8 mouse cellular contexts compared by ENCODE assay signal in genomic region chr9:102726811-102727210, GRCm38 (mm10). TPM values are rescaled to one million over a fixed set of nuclear protein-coding genes. Genes with fewer than 3 reads are reported as not detected.
DNase-seq lines count a peak whose midpoint lies in the region; ATAC-seq and TF ChIP-seq lines count a peak whose summit lies in the region.

No protein-coding gene starts in this region.

- DNase-seq in gastrocnemius, adult 2 months: peak; percentile 30
- no peak for DNase-seq in gastrocnemius, postnatal 36 days
- DNase-seq in Muller cell, postnatal 12 days (ENCODE audit: inconsistent ontology term): peak; percentile 25
- no peak for DNase-seq in intestine, embryonic 14.5 days (ENCODE audit: low spot score)
- DNase-seq in midbrain, embryonic 11.5 days (ENCODE audit: low spot score, missing footprints): no peak
- no peak for DNase-seq in frontal cortex, postnatal 25 days (ENCODE audit: low spot score in 2 of 2)
- DNase-seq in thymus, adult 18-20 months: no peak
- no peak for DNase-seq in right cerebral cortex, postnatal 36 days (ENCODE audit: low spot score in 2 of 2)

- WGBS in intestine, embryonic 14.5 days: 52% methylated on average over 3 of the region's 3 CpGs
- WGBS in midbrain, embryonic 11.5 days: 64% methylated on average over 3 of the region's 3 CpGs

- intact Hi-C loops in gastrocnemius, adult 2 months (cut with DNase I): loop anchor here (2.0 kb wide), 1 partner anchor 52 kb away; no protein-coding TSS in a partner anchor
- intact Hi-C loops in gastrocnemius, postnatal 36 days (cut with DNase I): loop anchor here (1.0 kb wide), 1 partner anchor 51 kb away; no protein-coding TSS in a partner anchor

- H3K36me3 ChIP-seq in intestine, embryonic 14.5 days (ENCODE audit: control insufficient read depth, insufficient read depth, low read length): peaks cover 95% of the 10 kb centered on the region
- H3K36me3 ChIP-seq in midbrain, embryonic 11.5 days (ENCODE audit: control insufficient read depth, insufficient read depth, low read length): peaks cover 70% of the 10 kb centered on the region

- H3K9ac ChIP-seq in intestine, embryonic 14.5 days (ENCODE audit: low read length): peak overlapping the region; percentile 15; the same call in 1 of the 2 replicates
- no peak overlapping the region for H3K9ac ChIP-seq in midbrain, embryonic 11.5 days (ENCODE audit: low read length)

- peak overlapping the region; percentile 36 for H3K4me2 ChIP-seq in intestine, embryonic 14.5 days (ENCODE audit: low read length)
- H3K4me2 ChIP-seq in midbrain, embryonic 11.5 days: no peak overlapping the region

- no peak for TF ChIP-seq CTCF in gastrocnemius, adult 2 months (IDR thresholded peaks at IDR 0.05)

- H3K4me3 ChIP-seq in gastrocnemius, adult 2 months: peak overlapping the region; percentile 99
- no peak overlapping the region for H3K4me3 ChIP-seq in intestine, embryonic 14.5 days (ENCODE audit: low read depth, low read length)
- H3K4me3 ChIP-seq in midbrain, embryonic 11.5 days (ENCODE audit: low read depth, low read length): no peak overlapping the region

- H3K9me3 ChIP-seq in intestine, embryonic 14.5 days (ENCODE audit: control insufficient read depth, low read length): no peaks in the 10 kb centered on the region
- H3K9me3 ChIP-seq in midbrain, embryonic 11.5 days (ENCODE audit: control insufficient read depth, low read length): no peaks in the 10 kb centered on the region

- no peaks in the 10 kb centered on the region for H3K27me3 ChIP-seq in intestine, embryonic 14.5 days (replicated peaks; ENCODE audit: control insufficient read depth, insufficient read depth, low read length)
- H3K27me3 ChIP-seq in midbrain, embryonic 11.5 days (ENCODE audit: control insufficient read depth, insufficient read depth, low read length): no peaks in the 10 kb centered on the region

- ATAC-seq in intestine, embryonic 14.5 days (replicated peaks; ENCODE audit: low FRiP score, low TSS enrichment, low read depth): no peak
- ATAC-seq in midbrain, embryonic 11.5 days (ENCODE audit: low FRiP score): no peak

- peaks cover 64% of the 10 kb centered on the region for H3K4me1 ChIP-seq in intestine, embryonic 14.5 days (replicated peaks; ENCODE audit: control insufficient read depth, insufficient read depth, low read length)
- peaks cover 47% of the 10 kb centered on the region for H3K4me1 ChIP-seq in midbrain, embryonic 11.5 days (ENCODE audit: control insufficient read depth, insufficient read depth, low read length)

- peak overlapping the region; percentile 99 for H3K27ac ChIP-seq in gastrocnemius, adult 2 months
- peak overlapping the region; percentile 55; the same call in 1 of the 2 replicates for H3K27ac ChIP-seq in intestine, embryonic 14.5 days (ENCODE audit: low read depth)
- peak overlapping the region; percentile 56; the same call in 1 of the 2 replicates for H3K27ac ChIP-seq in midbrain, embryonic 11.5 days (ENCODE audit: low read depth, low read length)

RNA-seq across cellular contexts. Expression of gene Amotl2, which starts 10.3 kb away (rescaled TPM):
- 10 to 100 TPM; 13.7 to 28.5 TPM for total RNA-seq in gastrocnemius, adult 2 months (2021)
- total RNA-seq in gastrocnemius, postnatal 36 days (2021): 10 to 100 TPM; 12.0 to 20.5 TPM
- 29.3 and 33.6 TPM in 2 replicates for polyA plus RNA-seq in intestine, embryonic 14.5 days (2014; fragmentation: Nextera tagmentation; extraction: Ambion mirVana)
- polyA plus RNA-seq in midbrain, embryonic 11.5 days (2014; fragmentation: Nextera tagmentation; extraction: Ambion mirVana): 47.0 and 58.0 TPM in 2 replicates

Comparison
In these comparisons a context has a peak if more than half of its experiments do, and no peak if none do; other contexts are left out.
1. DNase-seq: peak in gastrocnemius, adult 2 months (single experiment) and Muller cell, postnatal 12 days (single experiment); none in gastrocnemius, postnatal 36 days (0 of 2), intestine, embryonic 14.5 days (single experiment), midbrain, embryonic 11.5 days (single experiment), frontal cortex, postnatal 25 days (0 of 2), thymus, adult 18-20 months (0 of 2) and right cerebral cortex, postnatal 36 days (0 of 2).
2. Peak in every context shown above with its lines, with median percentiles within 50 percentile points of each other: H3K27ac ChIP-seq.